Mouse (Mus musculus) left cerebral cortex, adult 11 months (tissue): Measurements from ENCODE around the gene Pdk1.

Experiments
- DNase-seq: peaks from one replicate; pipeline ENCODE4 v3.0.0; 2022; ENCODE audit warnings: low spot score

The Pdk1 gene

DNA sequence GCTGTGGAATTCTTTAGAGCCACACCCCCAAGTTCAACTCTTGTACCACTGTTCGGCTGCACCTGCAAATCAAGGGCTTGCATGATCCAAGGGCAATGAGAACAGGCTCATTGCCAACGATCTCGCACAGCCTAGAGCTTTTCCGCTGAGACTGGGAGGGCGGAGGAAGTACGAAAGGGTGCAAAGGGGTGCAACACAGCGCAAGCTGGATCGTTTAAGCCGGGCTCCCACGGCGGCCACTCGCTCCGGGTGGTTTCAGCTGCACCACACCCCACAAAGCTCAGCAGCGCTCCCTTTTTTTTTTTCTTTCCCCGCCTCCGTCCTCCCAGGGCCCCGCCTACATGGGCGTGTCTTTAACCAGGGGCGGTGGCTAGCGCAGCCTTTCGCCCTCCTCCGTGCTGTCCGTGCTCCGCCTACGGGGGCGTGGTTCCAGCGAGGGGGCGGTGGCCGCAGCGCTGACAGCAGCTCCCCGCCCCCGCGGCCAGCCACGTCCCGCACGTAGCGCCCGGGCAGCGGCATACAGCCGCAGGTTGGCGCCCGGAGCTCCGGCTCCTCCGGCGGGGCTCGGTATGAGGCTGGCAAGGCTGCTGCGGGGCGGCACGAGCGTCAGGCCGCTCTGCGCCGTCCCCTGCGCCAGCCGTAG lies at the start of gene Pdk1:
TSS of gene Pdk1 (plus strand) at position 424 of the 643 bp plus-strand sequence.
- DNase-seq, result peak; percentile 95

DNA sequence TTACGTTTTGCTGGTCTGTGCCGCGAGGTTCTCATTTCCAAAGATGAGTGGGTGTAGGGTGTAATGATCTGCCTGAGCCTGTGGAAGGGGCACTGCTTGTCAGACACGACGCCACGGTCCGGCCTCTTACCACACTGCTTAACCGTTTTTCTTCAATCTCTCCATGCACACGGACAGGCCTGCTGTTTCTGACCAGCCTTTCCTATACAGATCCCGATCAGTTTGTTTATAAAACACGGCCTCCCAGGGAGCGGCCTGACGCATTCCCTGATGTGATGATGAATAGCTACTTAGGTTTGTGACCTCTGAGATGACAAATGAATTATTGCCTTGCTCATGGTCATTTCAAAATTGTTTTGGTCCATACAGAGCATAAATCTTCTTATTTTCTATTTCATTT lies 48.9 kb upstream of the Pdk1 start:
- no peak for DNase-seq

DNA sequence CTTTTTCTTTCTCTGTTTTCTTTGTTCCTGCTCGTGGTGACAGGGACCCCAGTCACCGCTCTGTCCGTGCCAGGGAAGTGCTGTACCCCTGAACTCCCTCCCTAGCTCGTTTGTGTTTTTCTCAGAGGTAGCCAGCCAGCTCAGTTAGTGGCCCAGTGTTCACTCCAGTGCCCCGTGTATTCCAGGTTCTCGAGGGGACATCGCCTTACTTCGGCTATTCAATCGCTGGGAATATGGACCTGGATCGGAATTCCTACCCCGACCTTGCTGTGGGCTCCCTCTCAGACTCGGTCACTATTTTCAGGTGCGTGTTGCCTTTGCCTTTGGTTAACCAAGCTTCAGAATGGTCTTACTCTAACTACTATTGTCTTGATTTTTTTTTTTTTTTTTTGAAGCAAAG lies 45.3 kb upstream of the Pdk1 start:
- DNase-seq, result no peak

DNA sequence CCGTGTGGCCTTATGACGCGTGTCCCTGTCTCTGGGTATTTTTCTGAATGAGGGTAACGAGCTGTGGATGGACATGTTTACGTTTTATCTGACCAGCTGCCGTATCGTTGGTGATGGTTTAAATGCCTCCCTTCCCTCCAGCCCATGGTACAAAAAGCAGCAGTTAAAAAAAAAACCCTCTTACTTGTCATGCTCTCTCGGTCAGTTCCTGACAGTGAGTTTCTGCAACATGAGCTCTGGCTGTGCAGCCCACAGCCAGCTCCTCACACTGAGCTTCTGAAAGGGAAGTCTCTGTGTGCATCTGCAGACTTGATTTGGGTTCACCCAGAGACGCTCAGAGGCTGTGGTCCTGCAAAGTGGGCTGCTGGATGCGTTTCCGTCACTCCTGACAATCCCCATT lies 44.1 kb upstream of the Pdk1 start:
- no peak for DNase-seq

- no peak for DNase-seq
These were observed 39.4 kb upstream of the Pdk1 start for GRCm38 (mm10) chr2:71833626-71834025.

- DNase-seq, result no peak
These were observed 38.7 kb upstream of the Pdk1 start for GRCm38 (mm10) chr2:71834371-71834770.

GRCm38 (mm10) chr2:71835556-71835955 lies 37.5 kb upstream of the Pdk1 start:
- DNase-seq, result no peak

DNA sequence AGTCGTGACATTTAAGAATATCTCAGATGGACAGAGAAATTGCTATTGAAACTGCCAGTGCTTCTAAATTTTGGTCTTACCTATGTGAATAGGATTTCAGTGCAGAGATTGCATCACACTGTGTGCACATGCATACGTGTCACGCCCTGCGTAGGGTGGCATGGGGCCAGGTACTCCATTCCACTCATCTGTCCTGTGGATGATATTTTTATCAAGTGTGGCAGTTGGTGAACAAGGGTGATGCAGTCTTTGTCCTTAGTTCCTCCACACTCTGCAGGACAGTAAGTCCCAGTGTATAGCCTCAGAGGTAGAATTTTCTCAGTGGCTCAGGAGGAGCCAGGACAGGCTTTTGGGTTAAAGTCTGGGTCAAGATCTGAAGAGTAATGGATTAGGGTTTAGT lies 36.8 kb upstream of the Pdk1 start:
- DNase-seq, result no peak

GRCm38 (mm10) chr2:71837261-71837660 lies 35.8 kb upstream of the Pdk1 start:
- no peak for DNase-seq

GRCm38 (mm10) chr2:71837791-71838190 lies 35.2 kb upstream of the Pdk1 start:
- DNase-seq, result no peak

DNA sequence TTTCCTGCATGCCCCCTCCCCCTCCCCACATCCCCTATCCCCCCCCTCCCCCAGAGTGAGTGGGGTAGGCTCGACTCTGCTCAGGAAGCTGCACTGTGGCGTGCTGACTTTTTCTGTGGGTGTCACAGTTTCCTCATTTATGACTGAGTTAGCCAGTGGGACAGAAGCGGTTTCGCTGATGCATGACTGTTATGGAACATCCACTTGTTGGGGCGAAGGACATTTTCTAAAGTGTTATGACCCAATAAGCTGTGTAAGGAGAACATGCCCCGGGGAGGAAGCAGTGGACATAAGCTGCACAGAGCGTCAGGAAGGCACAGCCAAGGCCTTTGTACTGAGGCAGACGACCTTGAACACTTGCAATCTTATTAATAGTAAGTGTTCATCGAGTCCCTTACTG lies 29.7 kb upstream of the Pdk1 start:
- no peak for DNase-seq

DNA sequence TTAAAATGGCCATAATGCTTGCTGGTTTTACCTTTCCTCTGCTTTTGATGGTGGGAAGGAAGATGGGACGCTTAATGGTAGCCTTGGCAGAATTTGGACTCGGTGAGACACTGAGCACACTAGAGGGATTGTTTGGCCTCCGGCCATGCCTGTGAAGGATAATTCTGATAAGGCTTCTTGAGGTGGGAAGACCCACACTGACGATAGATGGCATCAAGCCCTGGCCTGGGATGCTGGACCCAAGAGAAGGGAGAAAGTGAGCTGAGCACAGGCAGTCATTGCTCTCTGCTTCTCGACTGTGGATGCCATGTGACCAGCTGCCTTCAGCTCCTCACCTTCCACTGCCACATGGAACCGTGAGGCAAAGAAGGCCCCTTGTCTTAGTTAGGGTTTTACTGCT lies 28.1 kb upstream of the Pdk1 start:
- DNase-seq, result no peak

DNA sequence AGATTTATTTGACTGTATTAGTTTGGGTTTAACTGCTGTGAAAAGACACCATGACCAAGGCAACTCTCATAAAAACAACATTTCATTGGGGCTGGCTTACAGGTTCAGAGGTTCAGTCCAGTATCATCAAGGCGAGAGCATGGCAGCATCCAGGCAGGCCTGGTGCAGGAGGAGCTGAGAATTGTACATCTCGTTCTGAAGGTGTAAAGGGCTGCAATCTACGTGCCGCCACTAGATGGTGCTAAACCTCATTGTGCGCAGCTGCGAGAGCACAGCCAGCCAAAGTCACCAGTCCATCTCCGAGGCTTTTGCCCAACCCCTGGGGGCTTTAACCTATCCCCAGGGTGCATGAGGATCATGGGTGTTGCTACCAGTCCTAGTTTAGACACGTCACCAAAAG lies 20.9 kb upstream of the Pdk1 start:
- DNase-seq, result peak; percentile 47

- no peak for DNase-seq
These were observed 17.9 kb upstream of the Pdk1 start for GRCm38 (mm10) chr2:71855076-71855475.

- no peak for DNase-seq
These were observed 9.4 kb upstream of the Pdk1 start for GRCm38 (mm10) chr2:71863531-71864173.

- DNase-seq, result peak; percentile 57
These were observed 8.0 kb upstream of the Pdk1 start for GRCm38 (mm10) chr2:71865022-71865421.

GRCm38 (mm10) chr2:71865935-71866334 lies 7.1 kb upstream of the Pdk1 start:
- no peak for DNase-seq

GRCm38 (mm10) chr2:71866565-71866964 lies 6.5 kb upstream of the Pdk1 start:
- DNase-seq, result no peak

DNA sequence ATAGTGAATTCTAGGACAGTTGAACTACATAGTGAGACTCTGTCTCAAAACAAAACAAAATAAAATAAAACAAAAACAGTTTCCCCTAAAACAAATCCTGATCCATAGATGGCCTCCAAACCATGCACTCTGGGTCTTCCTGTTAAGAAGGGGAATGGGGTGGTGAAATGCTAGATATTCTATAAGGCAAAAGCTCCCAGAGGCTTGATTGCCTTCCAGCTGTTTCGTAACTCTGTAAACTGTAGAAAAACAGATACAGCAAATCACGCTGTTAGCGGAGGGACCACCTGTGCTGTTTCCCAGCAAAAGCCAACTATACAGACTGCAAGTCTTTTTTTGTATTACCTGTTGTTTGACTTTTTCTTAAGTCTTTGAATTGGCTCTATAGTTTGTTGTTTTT lies 6.0 kb upstream of the Pdk1 start:
- no peak for DNase-seq

DNA sequence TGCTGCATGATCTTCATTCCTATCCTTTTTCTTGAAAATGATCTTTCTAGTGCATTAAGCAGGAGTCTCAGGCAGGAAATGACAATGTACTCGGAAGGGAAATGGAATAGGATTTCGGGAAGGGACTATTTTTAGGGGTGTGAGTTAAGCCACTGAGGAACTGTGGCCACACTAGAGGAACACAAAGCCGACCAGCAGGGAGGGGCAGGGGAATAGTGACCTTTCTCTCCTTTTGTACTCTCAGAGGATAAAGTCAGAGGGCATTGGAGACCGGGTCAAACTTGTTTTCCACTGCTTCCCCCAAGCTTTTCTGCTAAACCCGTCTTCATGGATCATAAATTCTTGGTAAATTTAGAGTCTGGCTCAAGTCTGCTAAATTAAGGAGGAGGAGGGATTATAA lies 5.5 kb upstream of the Pdk1 start:
- DNase-seq, result no peak

DNA sequence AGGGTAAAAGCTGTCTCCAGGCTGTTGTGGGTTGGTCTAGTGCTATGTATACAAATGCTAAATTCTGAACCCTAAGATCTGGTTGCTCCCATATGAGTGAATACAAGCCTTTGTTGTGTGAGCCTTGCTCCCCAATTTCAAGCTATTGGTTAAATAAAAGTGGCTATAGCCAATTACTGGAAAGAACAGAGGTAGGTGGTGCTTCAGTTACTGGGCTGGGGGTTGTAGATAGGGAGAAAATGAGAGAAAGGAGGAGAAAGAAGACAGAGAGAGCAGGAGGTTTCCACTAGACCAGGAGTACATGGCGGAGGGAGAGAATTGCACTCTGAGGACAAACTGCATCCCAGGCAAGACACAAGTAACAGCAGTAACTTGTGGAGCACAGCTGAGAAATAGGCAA lies 4.8 kb upstream of the Pdk1 start:
- no peak for DNase-seq

DNA sequence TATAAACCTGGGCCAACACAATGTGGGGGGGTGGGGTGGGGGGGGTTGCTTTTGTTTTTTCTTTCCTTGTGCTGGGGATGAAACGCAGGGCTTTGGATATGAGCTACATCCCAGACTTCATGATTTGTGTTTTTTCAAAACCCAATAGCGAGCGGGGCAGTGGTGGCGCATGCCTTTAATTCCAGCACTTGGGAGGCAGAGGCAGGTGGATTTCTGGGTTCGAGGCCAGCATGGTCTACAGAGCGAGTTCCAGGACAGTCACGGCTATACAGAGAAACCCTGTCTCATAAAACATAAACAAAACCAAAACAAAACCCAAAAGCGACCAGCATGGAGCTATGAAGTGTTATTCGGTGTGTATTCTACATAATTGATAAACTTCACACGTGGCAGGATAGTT lies 883 bp upstream of the Pdk1 start:
- DNase-seq, result no peak

DNA sequence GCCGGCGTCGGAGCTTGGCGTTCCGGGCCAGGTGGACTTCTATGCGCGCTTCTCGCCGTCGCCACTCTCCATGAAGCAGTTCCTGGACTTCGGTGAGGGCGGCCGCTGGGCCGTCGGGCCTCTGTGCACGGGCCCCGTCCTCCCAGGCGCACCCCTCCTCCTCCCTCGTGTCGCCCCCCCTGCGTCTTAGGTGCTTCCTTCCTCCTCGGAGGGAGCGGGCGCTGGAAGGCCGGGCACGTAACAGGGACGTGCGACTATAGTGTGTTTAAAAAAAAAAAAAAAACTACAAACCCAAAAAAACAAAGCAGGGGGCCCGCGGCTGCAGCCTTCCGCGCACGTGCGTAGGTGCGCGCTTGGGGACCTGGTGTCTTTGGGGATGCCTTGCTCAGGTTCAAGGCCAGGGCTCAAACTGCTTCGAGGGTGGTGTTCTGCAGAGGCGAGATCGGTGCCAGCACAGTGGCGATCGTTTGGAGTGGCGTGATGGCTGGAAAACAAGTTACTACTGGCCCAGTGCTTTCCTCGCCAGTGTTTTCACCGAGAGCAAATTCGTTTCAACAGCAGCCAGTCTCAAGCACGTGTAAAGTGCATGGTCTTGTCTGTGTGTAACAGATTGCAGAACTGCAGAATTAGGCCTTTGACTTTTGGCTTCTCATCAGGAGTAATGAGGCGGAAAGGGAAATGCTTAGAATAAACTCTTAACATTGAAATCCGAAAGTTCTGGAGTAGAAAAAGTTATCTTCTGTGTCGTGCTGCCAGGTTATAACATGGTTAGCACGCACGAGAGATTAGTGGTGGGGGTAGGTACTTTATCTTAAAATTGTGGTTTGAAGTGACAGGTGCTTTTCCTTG lies 674 bp downstream of the Pdk1 start:
- no peak for DNase-seq
